Mouse (Mus musculus): ENCODE measurements at regions not wholly inside any gene's neighbourhood (a gene's known extent, or its start where the extent isn't known, plus 50 kb on each side); places are given as distances from the start of the nearest gene placed in this dataset.

DNA sequence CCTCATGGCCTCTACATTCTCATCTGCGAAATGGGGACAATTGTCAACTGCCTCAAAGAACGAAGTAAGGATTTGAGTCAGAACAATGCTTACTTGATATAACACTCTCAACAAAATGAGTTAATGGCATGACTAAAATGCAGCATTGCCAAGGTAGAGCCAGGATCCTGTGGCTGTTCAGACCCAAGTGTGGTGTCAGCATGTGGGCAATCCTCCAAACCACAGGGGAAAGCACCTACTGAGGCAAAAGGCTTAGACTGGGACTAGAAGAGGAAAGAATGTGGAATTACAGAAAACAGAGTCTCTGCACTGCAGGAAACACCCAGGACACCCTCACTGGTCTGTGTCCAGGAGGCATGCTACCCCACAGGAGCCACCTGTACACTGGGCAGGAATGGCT, 147.8 kb upstream of the Cdh5 start:
- Histone ChIP-seq H3K36me3 (ENCODE audit: control insufficient read depth, insufficient read depth, low read length) (no peaks in the 10 kb centered on the region), H3K4me3 (ENCODE audit: control insufficient read depth, low read depth, low read length) (no peak overlapping the region), H3K27ac (ENCODE audit: control insufficient read depth, insufficient read depth, low read depth, low read length) (no peak overlapping the region), H3K27me3 (ENCODE audit: control insufficient read depth, insufficient read depth, low read length) (no peaks in the 10 kb centered on the region), H3K4me1 (ENCODE audit: control insufficient read depth, insufficient read depth, low read length) (no peaks in the 10 kb centered on the region)
- TF ChIP-seq CTCF (IDR thresholded peaks at IDR 0.05; ENCODE audit: control insufficient read depth, insufficient read depth, insufficient replicate concordance, low read depth, low read length) (no peak), POLR2A (IDR thresholded peaks at IDR 0.05; ENCODE audit: control insufficient read depth, low read depth, low read length) (no peak)

DNA sequence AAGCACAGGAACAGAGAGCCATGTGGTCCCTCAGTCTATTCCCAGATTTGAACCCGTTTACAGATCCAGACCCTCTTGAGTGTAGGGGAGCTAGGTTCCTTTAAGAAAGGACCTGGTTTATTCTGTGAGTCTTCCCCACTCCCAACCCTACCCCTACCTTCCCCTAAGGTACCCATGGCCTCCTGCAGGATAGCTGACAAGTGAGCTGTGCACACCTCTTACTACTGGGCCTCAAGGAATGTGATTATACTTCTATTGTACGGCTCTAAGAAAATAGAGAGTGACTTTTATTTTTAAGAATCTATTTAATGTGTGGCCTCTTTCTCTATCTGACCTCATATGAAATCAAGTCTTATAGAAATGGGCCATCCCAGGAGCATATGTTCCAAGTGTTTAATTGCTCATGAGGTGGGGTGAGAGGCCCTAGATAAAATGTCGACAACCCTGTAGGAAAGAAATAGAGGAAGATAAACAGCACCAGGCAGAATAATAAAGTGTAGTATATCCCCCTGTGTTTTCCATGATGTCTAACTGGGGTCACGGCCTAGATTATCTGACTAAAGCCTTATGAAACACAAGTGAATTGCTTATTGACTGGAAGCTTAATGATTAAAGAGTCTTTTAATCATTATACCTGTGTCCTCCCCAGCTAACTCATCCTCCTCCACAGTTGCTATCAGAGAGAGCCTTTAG, 145.7 kb upstream of the Cdh5 start:
- H3K27ac ChIP-seq (ENCODE audit: control insufficient read depth, insufficient read depth, low read depth, low read length) = no peak overlapping the region
- TF ChIP-seq POLR2A (IDR thresholded peaks at IDR 0.05; ENCODE audit: control insufficient read depth, low read depth, low read length) = no peak
- no peak for TF ChIP-seq CTCF (IDR thresholded peaks at IDR 0.05; ENCODE audit: control insufficient read depth, insufficient read depth, insufficient replicate concordance, low read depth, low read length)

GRCm38 (mm10) chr8:103964293-103964918, 137.0 kb upstream of the Cdh5 start:
- TF ChIP-seq CTCF (IDR thresholded peaks at IDR 0.05; ENCODE audit: control insufficient read depth, insufficient read depth, insufficient replicate concordance, low read depth, low read length) = no peak
- TF ChIP-seq POLR2A (IDR thresholded peaks at IDR 0.05; ENCODE audit: control insufficient read depth, low read depth, low read length) = no peak
- Histone ChIP-seq H3K36me3 (ENCODE audit: control insufficient read depth, insufficient read depth, low read length) (no peaks in the 10 kb centered on the region), H3K4me3 (ENCODE audit: control insufficient read depth, low read depth, low read length) (no peak overlapping the region), H3K4me1 (ENCODE audit: control insufficient read depth, insufficient read depth, low read length) (no peaks in the 10 kb centered on the region), H3K27ac (ENCODE audit: control insufficient read depth, insufficient read depth, low read depth, low read length) (no peak overlapping the region), H3K27me3 (ENCODE audit: control insufficient read depth, insufficient read depth, low read length) (no peaks in the 10 kb centered on the region)

More for the DNA sequence above, 145.7 kb upstream of the Cdh5 start:
- H3K4me1 ChIP-seq (ENCODE audit: control insufficient read depth, insufficient read depth, low read length) = no peaks in the 10 kb centered on the region
- no peaks in the 10 kb centered on the region for H3K36me3 ChIP-seq (ENCODE audit: control insufficient read depth, insufficient read depth, low read length)
- no peak overlapping the region for H3K4me3 ChIP-seq (ENCODE audit: control insufficient read depth, low read depth, low read length)
- H3K27me3 ChIP-seq (ENCODE audit: control insufficient read depth, insufficient read depth, low read length) = no peaks in the 10 kb centered on the region

- Histone ChIP-seq H3K36me3 (ENCODE audit: control insufficient read depth, insufficient read depth, low read length) (no peaks in the 10 kb centered on the region), H3K27me3 (ENCODE audit: control insufficient read depth, insufficient read depth, low read length) (no peaks in the 10 kb centered on the region), H3K4me3 (ENCODE audit: control insufficient read depth, low read depth, low read length) (no peak overlapping the region), H3K4me1 (ENCODE audit: control insufficient read depth, insufficient read depth, low read length) (no peaks in the 10 kb centered on the region), H3K27ac (ENCODE audit: control insufficient read depth, insufficient read depth, low read depth, low read length) (no peak overlapping the region)
- no peak for TF ChIP-seq POLR2A (IDR thresholded peaks at IDR 0.05; ENCODE audit: control insufficient read depth, low read depth, low read length)
- no peak for TF ChIP-seq CTCF (IDR thresholded peaks at IDR 0.05; ENCODE audit: control insufficient read depth, insufficient read depth, insufficient replicate concordance, low read depth, low read length)
Measured at GRCm38 (mm10) chr8:103969929-103970328, 131.5 kb upstream of the Cdh5 start.

DNA sequence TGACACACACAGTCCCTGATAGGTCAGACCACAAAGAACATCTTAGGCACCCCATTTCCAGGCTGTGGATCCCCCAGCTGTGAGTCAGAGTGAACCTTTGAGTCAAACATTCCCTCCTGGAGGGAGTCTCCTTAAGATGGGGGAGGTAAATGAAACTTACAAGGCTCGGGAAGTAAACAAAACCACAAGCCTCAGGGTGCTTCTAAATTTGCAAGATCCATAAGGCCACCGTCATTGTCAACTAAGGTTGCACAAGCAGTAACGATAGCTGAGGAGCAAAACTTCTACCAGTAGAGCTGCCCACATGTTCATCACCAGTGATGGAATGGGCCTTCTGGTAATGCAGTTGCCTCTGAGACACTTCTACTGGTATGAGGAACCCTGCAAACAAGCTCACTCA, 130.9 kb upstream of the Cdh5 start:
- no peaks in the 10 kb centered on the region for H3K4me1 ChIP-seq (ENCODE audit: control insufficient read depth, insufficient read depth, low read length)
- H3K36me3 ChIP-seq (ENCODE audit: control insufficient read depth, insufficient read depth, low read length) = no peaks in the 10 kb centered on the region
- no peak for TF ChIP-seq POLR2A (IDR thresholded peaks at IDR 0.05; ENCODE audit: control insufficient read depth, low read depth, low read length)
- no peak for TF ChIP-seq CTCF (IDR thresholded peaks at IDR 0.05; ENCODE audit: control insufficient read depth, insufficient read depth, insufficient replicate concordance, low read depth, low read length)
- H3K27me3 ChIP-seq (ENCODE audit: control insufficient read depth, insufficient read depth, low read length) = no peaks in the 10 kb centered on the region
- H3K4me3 ChIP-seq (ENCODE audit: control insufficient read depth, low read depth, low read length) = no peak overlapping the region
- H3K27ac ChIP-seq (ENCODE audit: control insufficient read depth, insufficient read depth, low read depth, low read length) = no peak overlapping the region

GRCm38 (mm10) chr8:103970966-103971365, 130.5 kb upstream of the Cdh5 start:
- H3K4me3 ChIP-seq (ENCODE audit: control insufficient read depth, low read depth, low read length) = no peak overlapping the region
- H3K4me1 ChIP-seq (ENCODE audit: control insufficient read depth, insufficient read depth, low read length) = no peaks in the 10 kb centered on the region

DNA sequence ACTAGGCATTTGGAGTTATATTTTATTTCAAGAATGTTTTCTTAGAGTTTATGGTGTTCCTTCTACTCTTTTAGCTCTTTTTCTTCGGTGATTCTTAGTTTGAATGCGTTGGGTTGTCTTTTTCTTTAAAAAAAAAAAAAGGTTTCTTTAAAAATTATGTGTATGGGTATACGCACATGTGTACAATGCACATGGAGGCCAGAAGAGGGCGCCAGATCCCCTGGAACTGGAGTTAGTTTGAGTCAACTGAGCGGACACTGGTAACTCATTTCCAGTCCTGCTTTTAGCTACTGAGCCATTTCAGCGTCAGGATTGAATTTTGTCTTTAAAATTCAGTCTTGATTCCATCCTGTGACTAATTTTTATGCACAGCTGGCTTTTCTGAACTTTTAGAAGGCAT, 124.9 kb upstream of the Cdh5 start:
- Histone ChIP-seq H3K27me3 (ENCODE audit: control insufficient read depth, insufficient read depth, low read length) (no peaks in the 10 kb centered on the region), H3K36me3 (ENCODE audit: control insufficient read depth, insufficient read depth, low read length) (no peaks in the 10 kb centered on the region), H3K4me1 (ENCODE audit: control insufficient read depth, insufficient read depth, low read length) (no peaks in the 10 kb centered on the region), H3K27ac (ENCODE audit: control insufficient read depth, insufficient read depth, low read depth, low read length) (no peak overlapping the region), H3K4me3 (ENCODE audit: control insufficient read depth, low read depth, low read length) (no peak overlapping the region)
- TF ChIP-seq CTCF (IDR thresholded peaks at IDR 0.05; ENCODE audit: control insufficient read depth, insufficient read depth, insufficient replicate concordance, low read depth, low read length) (peak; percentile 47; the same call in 1 of the 2 replicates), POLR2A (IDR thresholded peaks at IDR 0.05; ENCODE audit: control insufficient read depth, low read depth, low read length) (no peak)

More at GRCm38 (mm10) chr8:103970966-103971365, 130.5 kb upstream of the Cdh5 start:
- no peak overlapping the region for H3K27ac ChIP-seq (ENCODE audit: control insufficient read depth, insufficient read depth, low read depth, low read length)
- H3K27me3 ChIP-seq (ENCODE audit: control insufficient read depth, insufficient read depth, low read length) = no peaks in the 10 kb centered on the region
- no peaks in the 10 kb centered on the region for H3K36me3 ChIP-seq (ENCODE audit: control insufficient read depth, insufficient read depth, low read length)
- TF ChIP-seq CTCF (IDR thresholded peaks at IDR 0.05; ENCODE audit: control insufficient read depth, insufficient read depth, insufficient replicate concordance, low read depth, low read length) = no peak
- TF ChIP-seq POLR2A (IDR thresholded peaks at IDR 0.05; ENCODE audit: control insufficient read depth, low read depth, low read length) = no peak

All from testis, adult 2 months (tissue).